Mouse (Mus musculus) neural tube, embryonic 11.5 days (tissue): ENCODE results near the gene Rec8. TPM values are rescaled to one million over a fixed set of nuclear protein-coding genes. Genes with fewer than 3 reads are reported as not detected.

Source experiments
- ATAC-seq: fragments of 200-750 bp; cut with Nextera tagmentation; 2 replicates; pipeline ENCODE4 v1.8.0; 2017; ENCODE audit warnings: moderate number of reproducible peaks, mild to moderate bottlenecking, moderate TSS enrichment, moderate library complexity; ENCODE audit not compliant: insufficient read depth, low FRiP score, low TSS enrichment
- DNase-seq: peaks from one replicate; pipeline ENCODE4 v3.0.0-alpha.2; 2015; ENCODE audit warnings: low spot score
- H3K27ac ChIP-seq: fragments of 300-500 bp; sonication (generic); 2 replicates; pipeline ENCODE4 v1.5.1; 2014; ENCODE audit warnings: low read depth, mild to moderate bottlenecking, low read length
- H3K27me3 ChIP-seq: fragments of 300-500 bp; sonication (generic); 2 replicates; pipeline ENCODE4 v1.6.1; 2014; ENCODE audit warnings: mild to moderate bottlenecking, low read length, mixed read lengths; ENCODE audit not compliant: control insufficient read depth, insufficient read depth
- H3K36me3 ChIP-seq: fragments of 300-500 bp; sonication (generic); 2 replicates; pipeline ENCODE4 v1.6.1; 2014; ENCODE audit warnings: mild to moderate bottlenecking, low read length, moderate library complexity, mixed read lengths; ENCODE audit not compliant: control insufficient read depth, insufficient read depth
- H3K4me1 ChIP-seq: fragments of 300-500 bp; sonication (generic); 2 replicates; pipeline ENCODE4 v1.6.1; 2014; ENCODE audit warnings: low read length, mixed read lengths; ENCODE audit not compliant: control insufficient read depth, insufficient read depth
- H3K4me2 ChIP-seq: fragments of 300-500 bp; sonication (generic); 2 replicates; pipeline ENCODE4 v1.6.1; 2014; ENCODE audit warnings: low read depth, mild to moderate bottlenecking, moderate library complexity
- H3K4me3 ChIP-seq: fragments of 300-500 bp; sonication (generic); 2 replicates; pipeline ENCODE4 v1.5.1; 2014; ENCODE audit warnings: low read depth, low read length
- H3K9ac ChIP-seq: fragments of 300-500 bp; sonication (generic); 2 replicates; pipeline ENCODE4 v1.6.1; 2014; ENCODE audit warnings: mild to moderate bottlenecking, low read length
- H3K9me3 ChIP-seq: fragments of 300-500 bp; sonication (generic); 2 replicates; pipeline ENCODE4 v1.6.1; 2016; ENCODE audit warnings: low read length; ENCODE audit not compliant: control insufficient read depth
- WGBS: fragments of 180-500 bp; shearing (Covaris S2); extraction: QIAGEN DNeasy Blood & Tissue Kit; methylation state at CpG from one replicate; pipeline ENCODE4 v1.1.7; 2014; 5-methylcytosine and 5-hydroxymethylcytosine counted together
- polyA plus RNA-seq: library from polyadenylated mRNA; unstranded; fragments of >200 nt; fragmentation: Nextera tagmentation; extraction: Ambion mirVana; gene quantifications from 2 replicates; pipeline ENCODE4 v1.2.1, GENCODE M21; 2014

Gene Rec8
- polyA plus RNA-seq, 1 experiment from 2014 or later, result 12.0 TPM

DNA sequence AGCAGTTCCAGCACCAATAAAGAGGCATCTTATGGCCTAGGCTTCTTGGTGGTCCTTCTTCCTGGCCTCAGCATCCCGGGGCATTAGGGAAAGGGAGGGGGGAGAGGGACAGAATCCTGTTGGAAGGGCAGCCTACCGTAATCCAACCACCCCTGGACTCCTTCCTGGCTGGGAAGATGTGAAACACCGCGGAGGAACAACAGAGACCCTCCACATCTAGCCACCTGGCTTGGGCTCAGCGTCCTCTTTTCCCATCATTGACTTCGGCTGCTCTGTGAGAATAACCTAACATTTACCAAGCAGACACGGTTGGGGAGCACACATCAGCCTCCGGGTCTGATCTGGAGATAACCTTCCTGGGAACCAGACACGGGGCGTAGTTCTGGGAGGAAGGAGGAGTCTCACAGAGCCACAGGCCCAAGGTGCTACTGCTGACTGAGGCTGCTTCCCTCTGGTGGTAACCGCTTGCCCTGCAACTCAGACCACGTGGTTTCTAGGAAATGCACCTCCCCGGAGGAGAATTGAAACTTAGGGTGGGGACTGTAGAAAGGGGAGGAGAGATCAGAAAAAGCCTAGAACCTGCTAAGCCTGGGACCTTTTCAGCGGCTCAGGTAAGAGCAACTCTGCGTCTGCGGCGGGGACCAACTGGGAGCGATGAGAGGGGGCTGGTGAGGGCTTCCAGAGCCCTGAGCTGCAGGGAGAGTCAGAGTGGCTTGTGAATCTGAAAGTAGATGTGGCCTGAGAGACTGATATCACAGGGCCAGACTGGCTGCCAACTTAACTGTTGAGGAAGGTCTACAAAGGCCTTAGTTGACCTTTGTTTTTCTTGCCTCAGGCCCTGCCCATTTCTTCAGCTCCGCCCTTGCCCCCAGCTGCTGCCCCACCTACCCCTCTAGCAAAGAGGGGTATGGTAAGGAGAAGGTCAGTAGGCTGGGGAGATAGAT lies 13.9 kb upstream of the Rec8 start:
- Histone ChIP-seq H3K36me3 (peaks cover 15% of the 10 kb centered on the region), H3K9ac (no peak overlapping the region), H3K4me2 (peak overlapping the region; percentile 13; the same call in 1 of the 2 replicates), H3K4me1 (no peaks in the 10 kb centered on the region), H3K27ac (no peak overlapping the region), H3K27me3 (no peaks in the 10 kb centered on the region), H3K9me3 (no peaks in the 10 kb centered on the region), H3K4me3 (no peak overlapping the region)
- ATAC-seq, result peak; percentile 79; the same call in 1 of the 2 replicates
- peak; percentile 81 for DNase-seq
- whole genome bisulfite sequencing, result 25% methylated on average over 19 of the region's 19 CpGs

DNA sequence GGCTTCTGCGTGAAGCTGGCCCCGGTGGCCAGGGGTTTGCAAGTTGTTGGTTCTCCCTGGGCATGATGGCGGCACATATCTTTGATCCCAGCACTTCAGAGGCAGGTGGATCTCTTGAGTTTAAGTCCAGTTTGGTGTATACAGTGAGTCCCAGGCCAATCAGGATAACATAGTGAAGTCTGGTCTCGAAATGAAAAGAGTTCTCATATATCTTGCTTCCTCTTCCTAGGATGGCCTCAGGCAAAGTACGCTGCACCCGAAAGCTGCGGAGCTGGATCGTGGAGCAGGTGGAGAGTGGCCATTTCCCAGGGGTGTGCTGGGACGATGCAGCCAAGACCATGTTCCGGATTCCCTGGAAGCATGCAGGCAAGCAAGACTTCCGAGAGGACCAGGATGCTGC lies 13.0 kb upstream of the Rec8 start:
- Histone ChIP-seq H3K27ac (no peak overlapping the region), H3K4me3 (no peak overlapping the region), H3K9me3 (no peaks in the 10 kb centered on the region), H3K27me3 (no peaks in the 10 kb centered on the region), H3K4me2 (no peak overlapping the region), H3K36me3 (peaks cover 12% of the 10 kb centered on the region), H3K4me1 (no peaks in the 10 kb centered on the region), H3K9ac (no peak overlapping the region)
- no peak for ATAC-seq
- no peak for DNase-seq
- WGBS, result 94% methylated on average over 11 of the region's 11 CpGs

DNA sequence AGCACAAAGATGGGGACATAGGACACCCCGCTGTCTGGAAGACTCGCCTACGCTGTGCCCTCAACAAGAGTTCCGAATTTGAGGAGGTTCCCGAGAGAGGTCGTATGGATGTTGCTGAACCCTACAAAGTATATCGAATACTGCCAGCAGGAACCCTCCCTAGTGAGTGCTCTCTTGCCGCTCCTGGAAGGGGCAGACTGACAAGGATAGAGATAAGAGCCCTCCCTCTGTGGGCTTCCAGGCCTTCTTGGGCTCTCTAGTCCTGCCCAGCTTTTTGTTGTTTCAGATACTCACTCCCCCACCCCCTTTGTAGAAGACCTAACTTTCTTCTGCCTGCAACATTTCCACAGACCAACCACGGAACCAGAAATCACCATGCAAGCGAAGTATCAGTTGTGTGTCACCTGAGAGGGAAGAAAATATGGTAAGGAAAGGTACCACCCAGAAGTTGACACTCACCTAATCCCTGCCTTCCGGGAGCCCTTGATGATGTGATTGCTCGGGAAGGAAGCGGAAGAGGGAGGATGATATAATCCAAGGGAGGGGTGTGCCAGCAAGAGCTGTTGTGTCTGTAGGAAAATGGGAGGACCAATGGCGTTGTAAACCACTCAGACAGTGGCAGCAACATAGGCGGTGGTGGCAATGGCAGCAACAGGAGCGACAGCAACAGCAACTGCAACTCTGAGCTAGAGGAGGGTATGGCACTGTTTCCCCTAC lies 11.9 kb upstream of the Rec8 start:
- H3K27me3 ChIP-seq, result no peaks in the 10 kb centered on the region
- ATAC-seq (no peak), DNase-seq (no peak)
- H3K36me3 ChIP-seq, result peaks cover 12% of the 10 kb centered on the region
- H3K9me3 ChIP-seq, result no peaks in the 10 kb centered on the region
- no peak overlapping the region for H3K4me3 ChIP-seq
- H3K27ac ChIP-seq, result no peak overlapping the region
- 93% methylated on average over 16 of the region's 16 CpGs for WGBS
- H3K9ac ChIP-seq, result no peak overlapping the region
- no peak overlapping the region for H3K4me2 ChIP-seq
- no peaks in the 10 kb centered on the region for H3K4me1 ChIP-seq

DNA sequence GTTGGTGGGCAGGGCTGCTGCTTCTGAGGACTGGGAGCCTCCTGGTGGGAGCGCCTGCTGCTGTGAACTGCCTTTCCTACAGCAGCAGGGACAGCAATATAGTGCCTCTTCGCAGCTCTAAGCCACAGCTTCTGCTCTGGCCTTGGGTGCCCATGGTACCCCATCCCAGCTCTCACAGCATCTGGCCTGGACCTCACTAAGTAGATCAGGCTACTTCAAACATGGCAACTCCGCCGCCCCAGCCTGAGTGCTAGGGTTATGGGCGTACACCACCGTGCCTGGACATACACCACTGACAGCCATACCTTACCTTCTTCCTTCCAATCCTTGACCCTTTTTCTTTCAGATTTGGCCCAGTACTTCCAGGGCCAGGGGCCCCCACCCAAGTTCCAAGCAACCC lies 9.5 kb upstream of the Rec8 start:
- no peaks in the 10 kb centered on the region for H3K4me1 ChIP-seq
- H3K9ac ChIP-seq, result no peak overlapping the region
- H3K27me3 ChIP-seq, result no peaks in the 10 kb centered on the region
- H3K36me3 ChIP-seq, result peaks cover 5% of the 10 kb centered on the region; the same call in 1 of the 2 replicates
- H3K4me3 ChIP-seq, result no peak overlapping the region
- no peak for ATAC-seq
- no peak for DNase-seq
- 94% methylated on average over 6 of the region's 6 CpGs for WGBS
- no peak overlapping the region for H3K27ac ChIP-seq
- H3K4me2 ChIP-seq, result no peak overlapping the region
- no peaks in the 10 kb centered on the region for H3K9me3 ChIP-seq

DNA sequence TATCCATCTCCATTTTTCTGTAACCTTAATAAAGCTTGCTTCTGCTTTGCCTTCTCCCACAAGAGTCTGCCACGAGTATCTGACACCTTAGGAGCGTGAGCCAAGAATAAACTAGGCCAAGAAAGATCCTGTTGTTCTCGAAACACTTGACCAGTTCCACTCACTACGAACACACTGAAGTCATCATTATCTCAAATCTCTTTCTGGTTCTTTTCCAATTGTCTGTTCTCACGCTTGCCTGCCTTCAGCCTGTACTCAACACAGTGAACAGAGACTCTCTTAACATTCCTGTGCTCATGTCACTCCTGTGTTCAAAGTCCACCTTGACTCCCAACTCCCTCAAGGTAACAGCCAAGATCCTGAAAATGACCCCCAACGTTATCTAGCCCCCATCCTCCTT lies 4.5 kb upstream of the Rec8 start:
- H3K4me3 ChIP-seq, result no peak overlapping the region
- ATAC-seq, result no peak
- DNase-seq, result no peak
- no peaks in the 10 kb centered on the region for H3K9me3 ChIP-seq
- no peaks in the 10 kb centered on the region for H3K4me1 ChIP-seq
- WGBS, result 82% methylated on average over 6 of the region's 6 CpGs
- no peak overlapping the region for H3K9ac ChIP-seq
- H3K27ac ChIP-seq, result no peak overlapping the region
- H3K27me3 ChIP-seq, result no peaks in the 10 kb centered on the region
- H3K36me3 ChIP-seq, result peaks cover under 1% of the 10 kb centered on the region; the same call in 1 of the 2 replicates
- H3K4me2 ChIP-seq, result no peak overlapping the region

DNA sequence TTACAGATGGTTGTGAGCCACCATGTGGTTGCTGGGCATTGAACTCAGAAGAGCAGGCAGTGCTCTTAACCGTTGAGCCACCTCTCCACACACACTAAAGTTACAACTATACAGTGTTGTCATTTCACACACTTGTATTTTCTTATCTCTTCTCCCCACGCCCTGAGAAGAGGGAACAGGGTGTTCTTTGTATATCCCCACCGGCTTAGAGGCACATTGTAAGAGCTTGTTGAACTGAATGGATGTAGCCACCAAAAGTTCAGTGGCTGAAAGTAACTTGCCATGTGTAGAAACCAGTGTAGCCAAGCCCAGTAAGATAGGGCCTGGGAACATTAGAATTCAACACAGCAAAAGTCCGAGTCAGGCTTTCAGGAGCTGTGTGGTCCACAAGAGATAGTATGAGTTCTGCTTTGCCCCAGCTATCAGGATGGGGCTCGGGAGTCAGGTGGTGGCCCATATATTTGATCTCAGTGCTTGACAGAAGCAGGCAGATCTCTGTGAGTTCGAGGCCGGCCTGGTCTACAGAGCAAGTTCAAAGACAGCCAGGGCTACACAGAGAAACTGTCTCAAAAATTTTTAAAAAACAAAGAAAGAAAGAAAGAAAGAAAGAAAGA lies 3.2 kb upstream of the Rec8 start:
- Histone ChIP-seq H3K27ac (no peak overlapping the region), H3K4me3 (no peak overlapping the region), H3K4me2 (no peak overlapping the region), H3K9me3 (no peaks in the 10 kb centered on the region), H3K9ac (no peak overlapping the region), H3K36me3 (no peaks in the 10 kb centered on the region), H3K4me1 (no peaks in the 10 kb centered on the region; the same call in 1 of the 2 replicates), H3K27me3 (no peaks in the 10 kb centered on the region)
- DNase-seq (no peak), ATAC-seq (no peak)
- WGBS, result 78% methylated on average over 7 of the region's 7 CpGs

DNA sequence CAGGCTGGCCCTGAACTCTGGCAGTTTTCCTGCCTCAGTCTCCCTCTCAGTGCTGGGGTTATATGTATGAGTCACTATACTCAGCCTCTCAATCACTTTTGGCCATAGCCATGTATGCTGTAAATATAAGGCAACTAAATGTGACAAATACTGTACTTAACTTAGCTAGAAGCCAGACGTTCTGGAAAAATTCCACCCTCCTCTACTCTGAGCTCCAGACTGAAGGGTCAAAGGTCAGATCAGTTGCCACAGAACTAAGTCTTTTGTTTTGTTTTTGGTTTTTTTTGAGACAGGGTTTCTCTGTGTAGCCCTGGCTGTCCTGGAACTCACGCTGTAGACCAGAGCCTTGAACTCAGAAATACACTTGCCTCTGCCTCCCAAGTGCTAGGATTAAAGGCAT lies 2.0 kb upstream of the Rec8 start:
- Histone ChIP-seq H3K4me2 (no peak overlapping the region), H3K27me3 (no peaks in the 10 kb centered on the region), H3K4me3 (no peak overlapping the region), H3K36me3 (no peaks in the 10 kb centered on the region), H3K27ac (no peak overlapping the region), H3K9me3 (no peaks in the 10 kb centered on the region), H3K9ac (no peak overlapping the region), H3K4me1 (no peaks in the 10 kb centered on the region; the same call in 1 of the 2 replicates)
- WGBS, result 53% methylated on average over 2 of the region's 2 CpGs
- DNase-seq, result no peak
- no peak for ATAC-seq

DNA sequence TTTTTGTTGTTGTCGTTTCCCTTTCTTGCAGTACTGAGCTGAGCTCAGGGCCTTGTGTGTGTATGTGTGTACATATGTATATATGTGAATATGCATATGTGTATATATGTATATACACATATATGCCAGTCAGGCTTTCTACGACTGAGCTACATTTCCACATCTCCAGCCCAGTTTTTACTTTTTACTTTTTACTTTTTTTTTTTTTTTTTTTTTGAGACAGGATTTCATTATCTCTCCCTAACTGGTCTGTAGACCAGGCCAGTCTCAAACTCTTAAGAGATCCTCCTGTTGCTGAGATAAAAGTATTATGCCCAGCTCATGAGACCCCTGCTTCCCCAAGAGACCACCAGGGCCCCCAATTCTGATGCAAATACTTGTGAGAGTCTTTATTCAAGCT lies 993 bp upstream of the Rec8 start:
- Histone ChIP-seq H3K4me1 (no peaks in the 10 kb centered on the region; the same call in 1 of the 2 replicates), H3K27me3 (no peaks in the 10 kb centered on the region), H3K9ac (no peak overlapping the region), H3K4me3 (no peak overlapping the region), H3K9me3 (no peaks in the 10 kb centered on the region), H3K4me2 (no peak overlapping the region), H3K36me3 (no peaks in the 10 kb centered on the region), H3K27ac (no peak overlapping the region)
- no peak for ATAC-seq
- WGBS, result 93% methylated on average over 2 of the region's 2 CpGs
- DNase-seq, result no peak
